Mouse (Mus musculus) gastrocnemius, adult 18-20 months (tissue): ENCODE results near the gene Slc6a11. TPM values are rescaled to one million over a fixed set of nuclear protein-coding genes. Genes with fewer than 3 reads are reported as not detected.

Source experiments
- total RNA-seq, 2 experiments: library from RNA; stranded (reverse); gene quantifications; 2 replicates each; pipeline ENCODE4 v1.2.3; 2021

Slc6a11 gene
- total RNA-seq, 2 experiments from 2014 or later, result 0.07 to 0.11 TPM

Other genes with a start within 250 kb of the Slc6a11 start
- gene Atp2b2, start 88.6 kb upstream of the Slc6a11 start, total RNA-seq, result under 1 TPM; 0.16 to 0.31 TPM
- gene Slc6a1, start 151.4 kb downstream of the Slc6a11 start, total RNA-seq, result under 1 TPM; 0.17 to 0.23 TPM